In the genomic region with DNA sequence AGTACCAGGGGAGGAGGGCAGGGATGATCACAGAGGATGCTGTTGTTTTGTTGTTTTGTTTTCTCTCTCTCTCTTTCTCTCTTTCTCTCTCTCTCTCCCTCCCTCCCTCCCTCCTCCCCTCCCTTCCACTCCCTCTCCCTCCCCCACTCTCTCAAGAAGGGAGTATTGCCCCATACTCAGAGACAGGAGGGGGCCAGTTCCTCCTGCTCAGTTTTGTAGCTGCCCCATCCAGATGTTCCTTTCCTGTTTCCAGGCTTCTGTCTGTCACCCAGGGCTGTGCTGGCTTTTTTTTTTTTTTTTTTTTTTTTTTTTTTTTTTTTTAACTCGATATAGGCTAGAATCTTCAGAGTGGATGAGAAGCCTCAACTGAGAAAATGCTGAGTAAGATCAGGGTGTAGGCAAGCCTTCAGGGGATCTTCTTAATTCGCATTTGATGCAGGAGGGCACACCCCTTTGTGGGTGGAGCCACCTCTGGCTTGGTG, we compare ENCODE assay signal across 26 mouse cellular contexts. TPM values are rescaled to one million over a fixed set of nuclear protein-coding genes. Genes with fewer than 3 reads are reported as not detected.
DNase-seq lines count a peak whose midpoint lies in the region; ATAC-seq and TF ChIP-seq lines count a peak whose summit lies in the region.
"Had no signal": no experiment of that assay in that cellular context is flagged by ENCODE, and none has a peak within 500 bp of the region (broad histone marks: within the 10 kb centered on the region; RNA-seq: fewer than 3 reads in every experiment).

No protein-coding gene starts in this region.

- no peak overlapping the region for H3K4me2 ChIP-seq in lung, embryonic 16.5 days (ENCODE audit: low read depth, low read length)
- H3K4me2 ChIP-seq: embryonic facial prominence, embryonic 12.5 days; embryonic facial prominence, embryonic 15.5 days; forebrain, embryonic 12.5 days; forebrain, embryonic 15.5 days; heart, embryonic 11.5 days; hindbrain, embryonic 12.5 days; hindbrain, embryonic 15.5 days; intestine, embryonic 15.5 days had no signal

- no peaks in the 10 kb centered on the region for H3K27me3 ChIP-seq in lung, embryonic 16.5 days (ENCODE audit: control insufficient read depth, insufficient read depth, low read depth, low read length)
- no peaks in the 10 kb centered on the region for H3K27me3 ChIP-seq in MEL (ENCODE audit: control insufficient read depth in 1 of 2, insufficient read depth in 2 of 2, low read length in 2 of 2)
- H3K27me3 ChIP-seq: embryonic facial prominence, embryonic 12.5 days; embryonic facial prominence, embryonic 15.5 days; forebrain, embryonic 12.5 days; forebrain, embryonic 15.5 days; hindbrain, embryonic 12.5 days; hindbrain, embryonic 15.5 days; intestine, embryonic 15.5 days had no signal

- no peak overlapping the region for H3K9ac ChIP-seq in lung, embryonic 16.5 days (ENCODE audit: low read length)
- H3K9ac ChIP-seq in MEL (ENCODE audit: control insufficient read depth, low read depth, low read length, poor library complexity, severe bottlenecking) = no peak overlapping the region
- H3K9ac ChIP-seq: embryonic facial prominence, embryonic 12.5 days; embryonic facial prominence, embryonic 15.5 days; forebrain, embryonic 12.5 days; forebrain, embryonic 15.5 days; hindbrain, embryonic 12.5 days; hindbrain, embryonic 15.5 days; intestine, embryonic 15.5 days had no signal

- H3K79me2 ChIP-seq in MEL (ENCODE audit: control insufficient read depth, insufficient read depth, low read length, poor library complexity) = no peaks in the 10 kb centered on the region

- ATAC-seq in lung, embryonic 16.5 days (ENCODE audit: low read depth) = peak; percentile 34; the same call in 1 of the 2 replicates
- ATAC-seq in erythroblast, adult 5-6 weeks (replicated peaks; ENCODE audit: low FRiP score, poor library complexity, severe bottlenecking) = 0 out of 2 replicates have a peak, but pooled peaks have one; percentile 33
- peak; percentile 84 for ATAC-seq in megakaryocyte progenitor cell, adult 5-6 weeks (replicated peaks; ENCODE audit: poor library complexity)
- ATAC-seq: forebrain, embryonic 15.5 days; intestine, embryonic 15.5 days had no signal

- intact Hi-C loops in left cerebral cortex, adult 2 months (cut with DNase I) = no loop called here

- no peak overlapping the region for H3K4me3 ChIP-seq in lung, embryonic 16.5 days (ENCODE audit: low read length)
- no peak overlapping the region for H3K4me3 ChIP-seq in MEL (ENCODE audit: control insufficient read depth in 1 of 2, insufficient read depth in 1 of 2, low read depth in 2 of 2, low read length in 2 of 2)
- no peak overlapping the region for H3K4me3 ChIP-seq in left cerebral cortex, adult 2 months
- H3K4me3 ChIP-seq: embryonic facial prominence, embryonic 12.5 days; embryonic facial prominence, embryonic 15.5 days; erythroblast, embryonic 14.5 days; forebrain, embryonic 12.5 days; forebrain, embryonic 15.5 days; heart, adult 2 months; hindbrain, embryonic 12.5 days; hindbrain, embryonic 15.5 days; intestine, embryonic 15.5 days had no signal

- no peak for TF ChIP-seq CTCF in MEL (IDR thresholded peaks at IDR 0.05 in 2 of 3, conservative IDR thresholded peaks at IDR 0.05 in 1 of 3; ENCODE audit: control insufficient read depth in 1 of 3, insufficient read depth in 1 of 3, low read depth in 2 of 3, low read length in 3 of 3, poor library complexity in 1 of 3, severe bottlenecking in 1 of 3)
- TF ChIP-seq CTCF in left cerebral cortex, adult 2 months (IDR thresholded peaks at IDR 0.05) = no peak

- no peak for DNase-seq in lung, postnatal 25 days (ENCODE audit: low spot score)
- DNase-seq in MEL (ENCODE audit: low read depth, low spot score) = no peak
- no peak for DNase-seq in left cerebral cortex, adult 2 months (ENCODE audit: extremely low spot score in 1 of 2, low spot score in 2 of 2)
- no peak for DNase-seq in heart, adult 9 months (ENCODE audit: low spot score in 2 of 2)
- no peak for DNase-seq in urinary bladder, adult 2 months (ENCODE audit: low spot score)
- DNase-seq: adrenal gland, adult 2 months; adrenal gland, postnatal 14 days; cerebellum, adult 11-12 months; cerebellum, adult 8-10 months; cerebellum, postnatal 10 days; cerebellum, postnatal 36 days; gastrocnemius, postnatal 25 days; heart, adult 2 months had no signal

- no peaks in the 10 kb centered on the region for H3K4me1 ChIP-seq in lung, embryonic 16.5 days (replicated peaks; ENCODE audit: control insufficient read depth, insufficient read depth, low read length)
- peaks cover 0 to 6% of the 10 kb centered on the region in 2 experiments; a peak in 3 of 4 replicates for H3K4me1 ChIP-seq in MEL (ENCODE audit: control insufficient read depth in 1 of 2, insufficient read depth in 2 of 2, low read length in 2 of 2)
- H3K4me1 ChIP-seq: embryonic facial prominence, embryonic 12.5 days; embryonic facial prominence, embryonic 15.5 days; forebrain, embryonic 12.5 days; forebrain, embryonic 15.5 days; hindbrain, embryonic 12.5 days; hindbrain, embryonic 15.5 days; intestine, embryonic 15.5 days had no signal

- no peak for TF ChIP-seq RAD21 in MEL (IDR thresholded peaks at IDR 0.05; ENCODE audit: low read depth, low read length)

- H3K9me3 ChIP-seq in lung, embryonic 16.5 days (ENCODE audit: control insufficient read depth, low read length) = peaks cover 2% of the 10 kb centered on the region; the same call in 1 of the 2 replicates
- no peaks in the 10 kb centered on the region for H3K9me3 ChIP-seq in MEL (replicated peaks; ENCODE audit: insufficient read depth, low read length)
- H3K9me3 ChIP-seq: embryonic facial prominence, embryonic 15.5 days; forebrain, embryonic 12.5 days; forebrain, embryonic 15.5 days; hindbrain, embryonic 12.5 days; hindbrain, embryonic 15.5 days; intestine, embryonic 15.5 days had no signal

- H3K36me3 ChIP-seq in lung, embryonic 16.5 days (ENCODE audit: control insufficient read depth, insufficient read depth, low read length) = no peaks in the 10 kb centered on the region
- H3K36me3 ChIP-seq in MEL (ENCODE audit: control insufficient read depth in 1 of 2, insufficient read depth in 2 of 2, low read length in 2 of 2) = peaks cover 0 to 2% of the 10 kb centered on the region in 2 experiments; a peak in 2 of 4 replicates
- H3K36me3 ChIP-seq: embryonic facial prominence, embryonic 12.5 days; embryonic facial prominence, embryonic 15.5 days; forebrain, embryonic 12.5 days; forebrain, embryonic 15.5 days; G1E; hindbrain, embryonic 12.5 days; hindbrain, embryonic 15.5 days; intestine, embryonic 15.5 days had no signal

- WGBS in lung, embryonic 16.5 days = 38% methylated on average over 2 of the region's 2 CpGs

- no peak for TF ChIP-seq EP300 in MEL (IDR thresholded peaks at IDR 0.05; ENCODE audit: low read depth in 1 of 2, low read length in 2 of 2)

- no peak for TF ChIP-seq POLR2A in MEL (IDR thresholded peaks at IDR 0.05; ENCODE audit: control insufficient read depth in 1 of 2, insufficient read depth in 1 of 2, low read depth in 1 of 2, low read length in 2 of 2, poor library complexity in 1 of 2)

- no peak overlapping the region for H3K27ac ChIP-seq in lung, embryonic 16.5 days (ENCODE audit: low read length)
- H3K27ac ChIP-seq in MEL (ENCODE audit: control insufficient read depth, low read depth, low read length) = no peak overlapping the region
- no peak overlapping the region for H3K27ac ChIP-seq in left cerebral cortex, adult 2 months
- H3K27ac ChIP-seq: embryonic facial prominence, embryonic 12.5 days; embryonic facial prominence, embryonic 15.5 days; forebrain, embryonic 12.5 days; forebrain, embryonic 15.5 days; heart, adult 2 months; hindbrain, embryonic 12.5 days; hindbrain, embryonic 15.5 days; intestine, embryonic 15.5 days had no signal

TF ChIP-seq in MEL, 35 proteins besides CTCF, POLR2A, EP300 and RAD21:
- TF ChIP-seq ZNF384 (IDR thresholded peaks at IDR 0.05; ENCODE audit: low read depth, low read length) = peak; percentile 64; the same call in 1 of the 2 replicates
- TF ChIP-seq MAFK (IDR thresholded peaks at IDR 0.05; ENCODE audit: borderline replicate concordance, low read depth, low read length) = no peak

RNA-seq across cellular contexts. Expression of gene Qrsl1, which starts 55.4 kb away (rescaled TPM):
- 16.8 and 17.8 TPM in 2 replicates for polyA plus RNA-seq in lung, embryonic 16.5 days (2015; fragmentation: Nextera tagmentation; extraction: Ambion mirVana)
- total RNA-seq in MEL (2012; rRNA removed) = 19.1 and 19.4 TPM in 2 replicates
- polyA plus RNA-seq in MEL (2012; ENCODE audit: insufficient read depth in 1 of 2, insufficient read length in 2 of 2, low read depth in 1 of 2, low replicate concordance in 2 of 2, missing spikeins in 1 of 2) = 10 to 100 TPM in 1 of 2 experiments, not detected in 1; 19.5 TPM
- total RNA-seq in erythroblast, adult 5-6 weeks (2015; ENCODE audit: low replicate concordance) = 3.7 and 6.3 TPM in 2 replicates
- 2.8 and 6.4 TPM in 2 replicates for total RNA-seq in erythroblast, adult 5-6 weeks (2017; ENCODE audit: low replicate concordance)
- total RNA-seq in megakaryocyte progenitor cell, adult 5-6 weeks (2015) = 23.6 and 27.2 TPM in 2 replicates
- 13.9 and 18.2 TPM in 2 replicates for total RNA-seq in megakaryocyte progenitor cell, adult 5-6 weeks (2017)
- 10 to 100 TPM; 12.6 to 14.6 TPM for total RNA-seq in left cerebral cortex, adult 2 months (2021)
- 11.8 and 14.9 TPM in 2 replicates for polyA plus RNA-seq in urinary bladder, adult 2 months (2012; rRNA removed)

RNA-seq across cellular contexts. Expression of gene Rtn4ip1, which starts 55.4 kb away (rescaled TPM):
- 10.9 and 11.2 TPM in 2 replicates for polyA plus RNA-seq in lung, embryonic 16.5 days (2015; fragmentation: Nextera tagmentation; extraction: Ambion mirVana)
- total RNA-seq in MEL (2012; rRNA removed) = 11.6 and 12.6 TPM in 2 replicates
- 10 to 100 TPM in 1 of 2 experiments, not detected in 1; 23.5 TPM for polyA plus RNA-seq in MEL (2012; ENCODE audit: insufficient read depth in 1 of 2, insufficient read length in 2 of 2, low read depth in 1 of 2, low replicate concordance in 2 of 2, missing spikeins in 1 of 2)
- total RNA-seq in erythroblast, adult 5-6 weeks (2015; ENCODE audit: low replicate concordance) = 3.7 and 5.4 TPM in 2 replicates
- 2.8 and 3.3 TPM in 2 replicates for total RNA-seq in erythroblast, adult 5-6 weeks (2017; ENCODE audit: low replicate concordance)
- 11.9 and 13.8 TPM in 2 replicates for total RNA-seq in megakaryocyte progenitor cell, adult 5-6 weeks (2015)
- total RNA-seq in megakaryocyte progenitor cell, adult 5-6 weeks (2017) = 12.8 and 15.7 TPM in 2 replicates
- 10 to 100 TPM; 14.1 TPM for total RNA-seq in left cerebral cortex, adult 2 months (2021)
- polyA plus RNA-seq in urinary bladder, adult 2 months (2012; rRNA removed) = 10.1 and 10.9 TPM in 2 replicates

Comparison
In these comparisons a context has a peak if more than half of its experiments do, and no peak if none do; other contexts are left out.
1. ATAC-seq: peak in every context shown above with its lines; median percentile 84 in megakaryocyte progenitor cell, adult 5-6 weeks; 34 in lung, embryonic 16.5 days; 33 in erythroblast, adult 5-6 weeks.